Mouse (Mus musculus): ENCODE data around the gene Sh3d21. TPM values are rescaled to one million over a fixed set of nuclear protein-coding genes. Genes with fewer than 3 reads are reported as not detected.

The Sh3d21 gene
- polyA plus RNA-seq, 1 experiment from 2014 or later, result 7.9 TPM

GRCm38 (mm10) chr4:126146974-126147532 lies 16.2 kb downstream of the Sh3d21 start:
- H3K36me3 ChIP-seq (ENCODE audit: control insufficient read depth, insufficient read depth, low read length), result peaks cover 16% of the 10 kb centered on the region
- no peak for DNase-seq (ENCODE audit: low spot score)
- H3K27me3 ChIP-seq (replicated peaks; ENCODE audit: control insufficient read depth, insufficient read depth, low read length), result no peaks in the 10 kb centered on the region
- peak overlapping the region; percentile 54; the same call in 1 of the 2 replicates for H3K4me3 ChIP-seq (ENCODE audit: low read depth, low read length)
- ATAC-seq (replicated peaks; ENCODE audit: low FRiP score, low TSS enrichment, low read depth), result no peak
- WGBS, result 15% methylated on average over 9 of the region's 9 CpGs
- peak overlapping the region; percentile 59; the same call in 1 of the 2 replicates for H3K9ac ChIP-seq (ENCODE audit: low read length)
- peak overlapping the region; percentile 91 for H3K4me2 ChIP-seq (ENCODE audit: low read length)
- peak overlapping the region; percentile 90 for H3K27ac ChIP-seq (ENCODE audit: low read depth)
- H3K4me1 ChIP-seq (replicated peaks; ENCODE audit: control insufficient read depth, insufficient read depth, low read length), result peaks cover 33% of the 10 kb centered on the region
- H3K9me3 ChIP-seq (ENCODE audit: control insufficient read depth, low read length), result no peaks in the 10 kb centered on the region

DNA sequence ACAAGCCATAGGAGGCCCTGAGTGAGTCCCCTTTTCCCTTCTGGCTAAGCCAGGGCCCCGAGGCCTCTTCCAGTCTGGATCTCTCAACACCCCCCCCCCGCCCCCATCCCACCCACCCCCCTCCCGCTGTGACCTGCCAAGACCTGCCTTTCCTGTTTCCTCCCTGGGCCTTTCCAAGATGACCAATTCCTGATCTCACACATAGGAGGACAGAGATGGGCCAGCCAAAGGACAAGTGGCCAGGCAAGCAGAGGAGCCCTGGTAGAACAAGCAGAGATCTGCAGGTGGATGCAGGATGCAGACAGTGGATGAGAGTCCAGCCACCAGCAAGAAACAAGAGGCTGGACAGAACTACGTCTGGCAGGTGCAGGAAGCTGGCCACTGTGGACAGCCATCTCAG lies 17.9 kb downstream of the Sh3d21 start:
- 42% methylated on average over 3 of the region's 4 CpGs for WGBS

DNA sequence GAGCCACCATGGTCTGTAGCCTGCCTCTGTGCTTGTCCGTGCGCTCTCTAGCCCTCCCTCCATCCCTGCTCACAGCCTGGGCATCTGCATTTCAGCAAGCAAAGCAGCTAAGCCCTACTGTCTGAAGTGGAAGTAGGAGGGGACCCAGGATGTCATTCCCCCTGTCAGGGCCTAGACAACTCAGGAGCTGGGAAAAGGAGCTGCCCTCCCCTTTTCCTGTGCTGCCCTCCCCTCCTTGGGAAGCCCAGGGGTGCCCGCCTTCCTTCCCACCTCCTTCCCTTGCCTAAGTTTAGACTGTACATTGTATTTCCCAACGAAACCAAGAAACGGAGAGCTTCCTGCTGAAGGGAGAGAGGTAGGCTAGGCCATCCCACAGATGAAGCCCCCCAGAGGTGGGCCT lies 22.3 kb downstream of the Sh3d21 start:
- H3K9me3 ChIP-seq (ENCODE audit: control insufficient read depth, low read length), result no peaks in the 10 kb centered on the region
- ATAC-seq (replicated peaks; ENCODE audit: low FRiP score, low TSS enrichment, low read depth) (no peak), DNase-seq (ENCODE audit: low spot score) (no peak)
- H3K4me3 ChIP-seq (ENCODE audit: low read depth, low read length), result no peak overlapping the region
- H3K9ac ChIP-seq (ENCODE audit: low read length), result no peak overlapping the region
- H3K4me1 ChIP-seq (replicated peaks; ENCODE audit: control insufficient read depth, insufficient read depth, low read length), result no peaks in the 10 kb centered on the region
- H3K4me2 ChIP-seq (ENCODE audit: low read length), result no peak overlapping the region
- WGBS, result 63% methylated on average over 5 of the region's 5 CpGs
- H3K36me3 ChIP-seq (ENCODE audit: control insufficient read depth, insufficient read depth, low read length), result peaks cover 40% of the 10 kb centered on the region
- peak overlapping the region; percentile 34; the same call in 1 of the 2 replicates for H3K27ac ChIP-seq (ENCODE audit: low read depth)
- no peaks in the 10 kb centered on the region for H3K27me3 ChIP-seq (replicated peaks; ENCODE audit: control insufficient read depth, insufficient read depth, low read length)

More for the DNA sequence above, 17.9 kb downstream of the Sh3d21 start:
- DNase-seq (ENCODE audit: low spot score) (no peak), ATAC-seq (replicated peaks; ENCODE audit: low FRiP score, low TSS enrichment, low read depth) (no peak)
- no peaks in the 10 kb centered on the region for H3K27me3 ChIP-seq (replicated peaks; ENCODE audit: control insufficient read depth, insufficient read depth, low read length)
- H3K27ac ChIP-seq (ENCODE audit: low read depth), result no peak overlapping the region
- peaks cover 24% of the 10 kb centered on the region for H3K4me1 ChIP-seq (replicated peaks; ENCODE audit: control insufficient read depth, insufficient read depth, low read length)
- no peak overlapping the region for H3K4me2 ChIP-seq (ENCODE audit: low read length)
- no peak overlapping the region for H3K9ac ChIP-seq (ENCODE audit: low read length)
- no peak overlapping the region for H3K4me3 ChIP-seq (ENCODE audit: low read depth, low read length)
- H3K9me3 ChIP-seq (ENCODE audit: control insufficient read depth, low read length), result no peaks in the 10 kb centered on the region
- H3K36me3 ChIP-seq (ENCODE audit: control insufficient read depth, insufficient read depth, low read length), result peaks cover 10% of the 10 kb centered on the region; the same call in 1 of the 2 replicates

- Histone ChIP-seq H3K4me1 (replicated peaks; ENCODE audit: control insufficient read depth, insufficient read depth, low read length) (peaks cover 5% of the 10 kb centered on the region; the same call in 1 of the 2 replicates), H3K9ac (ENCODE audit: low read length) (no peak overlapping the region), H3K27me3 (replicated peaks; ENCODE audit: control insufficient read depth, insufficient read depth, low read length) (no peaks in the 10 kb centered on the region), H3K4me3 (ENCODE audit: low read depth, low read length) (no peak overlapping the region), H3K9me3 (ENCODE audit: control insufficient read depth, low read length) (no peaks in the 10 kb centered on the region), H3K36me3 (ENCODE audit: control insufficient read depth, insufficient read depth, low read length) (peaks cover 60% of the 10 kb centered on the region), H3K4me2 (ENCODE audit: low read length) (no peak overlapping the region), H3K27ac (ENCODE audit: low read depth) (no peak overlapping the region)
- 80% methylated on average over 4 of the region's 4 CpGs for WGBS
- DNase-seq (ENCODE audit: low spot score) (no peak), ATAC-seq (replicated peaks; ENCODE audit: low FRiP score, low TSS enrichment, low read depth) (no peak)
Observed at GRCm38 (mm10) chr4:126137773-126138172, 25.5 kb downstream of the Sh3d21 start.

DNA sequence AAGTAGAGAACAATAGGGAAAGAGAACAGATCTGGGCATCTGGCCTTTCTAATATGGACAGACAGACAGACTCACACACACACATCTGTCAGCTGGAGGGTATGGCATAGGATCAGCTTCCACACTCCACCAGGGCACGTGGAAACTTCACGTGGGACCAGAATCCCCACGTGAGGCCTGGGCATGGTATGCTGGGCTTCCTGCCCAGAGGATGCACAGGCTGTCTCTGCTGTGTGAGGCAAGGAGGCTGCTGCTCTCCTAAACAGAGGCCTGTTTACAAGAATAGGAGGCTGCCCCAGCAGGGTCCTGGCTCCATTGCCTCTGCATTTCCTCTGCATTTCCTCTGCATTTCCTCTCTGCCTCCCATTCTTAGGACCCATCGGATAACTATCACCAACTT lies 28.7 kb downstream of the Sh3d21 start:
- peaks cover 35% of the 10 kb centered on the region for H3K4me1 ChIP-seq (replicated peaks; ENCODE audit: control insufficient read depth, insufficient read depth, low read length)
- no peak for DNase-seq (ENCODE audit: low spot score)
- H3K4me2 ChIP-seq (ENCODE audit: low read length), result no peak overlapping the region
- WGBS, result 92% methylated on average over 4 of the region's 4 CpGs
- no peak overlapping the region for H3K27ac ChIP-seq (ENCODE audit: low read depth)
- no peaks in the 10 kb centered on the region for H3K27me3 ChIP-seq (replicated peaks; ENCODE audit: control insufficient read depth, insufficient read depth, low read length)
- H3K9ac ChIP-seq (ENCODE audit: low read length), result no peak overlapping the region
- no peaks in the 10 kb centered on the region for H3K9me3 ChIP-seq (ENCODE audit: control insufficient read depth, low read length)
- no peak for ATAC-seq (replicated peaks; ENCODE audit: low FRiP score, low TSS enrichment, low read depth)
- peaks cover 52% of the 10 kb centered on the region for H3K36me3 ChIP-seq (ENCODE audit: control insufficient read depth, insufficient read depth, low read length)
- H3K4me3 ChIP-seq (ENCODE audit: low read depth, low read length), result no peak overlapping the region

GRCm38 (mm10) chr4:126134236-126134635 lies 29.1 kb downstream of the Sh3d21 start:
- Histone ChIP-seq H3K4me2 (ENCODE audit: low read length) (no peak overlapping the region), H3K27ac (ENCODE audit: low read depth) (no peak overlapping the region), H3K4me1 (replicated peaks; ENCODE audit: control insufficient read depth, insufficient read depth, low read length) (peaks cover 37% of the 10 kb centered on the region), H3K36me3 (ENCODE audit: control insufficient read depth, insufficient read depth, low read length) (peaks cover 52% of the 10 kb centered on the region), H3K9ac (ENCODE audit: low read length) (no peak overlapping the region), H3K27me3 (replicated peaks; ENCODE audit: control insufficient read depth, insufficient read depth, low read length) (no peaks in the 10 kb centered on the region), H3K9me3 (ENCODE audit: control insufficient read depth, low read length) (no peaks in the 10 kb centered on the region), H3K4me3 (ENCODE audit: low read depth, low read length) (no peak overlapping the region)
- ATAC-seq (replicated peaks; ENCODE audit: low FRiP score, low TSS enrichment, low read depth), result no peak
- no peak for DNase-seq (ENCODE audit: low spot score)
- 96% methylated on average over 4 of the region's 4 CpGs for WGBS

DNA sequence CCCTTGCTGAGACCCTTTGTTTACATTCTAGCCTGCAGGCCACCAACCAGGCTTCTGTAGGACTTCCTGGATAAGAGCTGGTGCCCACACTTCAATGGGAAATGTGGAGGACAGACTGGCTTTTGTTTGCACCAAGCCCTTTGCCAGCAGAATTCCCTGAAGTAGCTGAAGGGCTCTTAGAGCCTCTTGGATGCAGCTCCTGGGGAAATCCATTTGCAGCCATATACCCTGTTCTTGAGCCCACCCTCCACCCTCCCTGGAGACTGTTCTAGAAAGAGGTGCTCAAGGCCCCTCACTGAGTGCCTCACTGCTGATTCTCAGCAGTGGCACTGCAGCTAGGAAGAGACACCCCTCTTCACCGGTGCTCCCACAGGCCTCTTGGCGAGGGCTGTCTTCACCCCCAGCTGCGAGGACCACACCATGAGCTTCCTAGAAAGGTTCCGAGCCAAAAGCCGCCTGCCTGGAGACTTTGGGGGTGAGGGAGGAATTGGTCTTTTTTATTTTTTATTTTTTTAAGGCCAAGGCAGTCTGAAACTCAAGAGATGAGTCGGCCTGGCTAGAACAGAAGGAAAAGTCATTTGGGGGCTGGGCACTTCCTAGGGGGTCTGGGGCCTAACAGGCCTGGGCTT lies 30.5 kb downstream of the Sh3d21 start:
- no peak for DNase-seq (ENCODE audit: low spot score)
- Histone ChIP-seq H3K36me3 (ENCODE audit: control insufficient read depth, insufficient read depth, low read length) (peaks cover 47% of the 10 kb centered on the region), H3K4me2 (ENCODE audit: low read length) (no peak overlapping the region), H3K27ac (ENCODE audit: low read depth) (0 out of 2 replicates have a peak overlapping the region, but pooled peaks have one; percentile 24), H3K4me3 (ENCODE audit: low read depth, low read length) (no peak overlapping the region), H3K27me3 (replicated peaks; ENCODE audit: control insufficient read depth, insufficient read depth, low read length) (no peaks in the 10 kb centered on the region), H3K9me3 (ENCODE audit: control insufficient read depth, low read length) (no peaks in the 10 kb centered on the region), H3K4me1 (replicated peaks; ENCODE audit: control insufficient read depth, insufficient read depth, low read length) (peaks cover 37% of the 10 kb centered on the region), H3K9ac (ENCODE audit: low read length) (no peak overlapping the region; the same call in 1 of the 2 replicates)
- WGBS, result 55% methylated on average over 6 of the region's 6 CpGs
- no peak for ATAC-seq (replicated peaks; ENCODE audit: low FRiP score, low TSS enrichment, low read depth)

GRCm38 (mm10) chr4:126131290-126132121 lies 31.8 kb downstream of the Sh3d21 start:
- Histone ChIP-seq H3K4me3 (ENCODE audit: low read depth, low read length) (no peak overlapping the region), H3K4me2 (ENCODE audit: low read length) (peak overlapping the region; percentile 22; the same call in 1 of the 2 replicates), H3K4me1 (replicated peaks; ENCODE audit: control insufficient read depth, insufficient read depth, low read length) (peaks cover 37% of the 10 kb centered on the region), H3K9me3 (ENCODE audit: control insufficient read depth, low read length) (no peaks in the 10 kb centered on the region), H3K27ac (ENCODE audit: low read depth) (peak overlapping the region; percentile 89), H3K9ac (ENCODE audit: low read length) (no peak overlapping the region), H3K27me3 (replicated peaks; ENCODE audit: control insufficient read depth, insufficient read depth, low read length) (no peaks in the 10 kb centered on the region), H3K36me3 (ENCODE audit: control insufficient read depth, insufficient read depth, low read length) (peaks cover 41% of the 10 kb centered on the region)
- DNase-seq (ENCODE audit: low spot score) (no peak), ATAC-seq (replicated peaks; ENCODE audit: low FRiP score, low TSS enrichment, low read depth) (no peak)
- 50% methylated on average over 10 of the region's 10 CpGs for WGBS

Data from intestine, embryonic 14.5 days (tissue).